Mouse (Mus musculus) forelimb bud, embryonic 11.5 days (tissue): ENCODE measurements around the gene Tsfm.

ENCODE experiments used
- DNase-seq: peaks from one replicate; pipeline ENCODE4 v3.0.0-alpha.2; 2012; ENCODE audit warnings: low read depth, low spot score

Gene Tsfm

GRCm38 (mm10) chr10:127041774-127042338 is 11.2 kb upstream of the Tsfm start:
- DNase-seq: peak; percentile 91

- no peak for DNase-seq
Measured at GRCm38 (mm10) chr10:127041274-127041766, 10.7 kb upstream of the Tsfm start, which contains the start of the genes Mettl1 and Eef1akmt3. Gene Mettl1, plus strand, starts transcription at chr10:127041414. Gene Eef1akmt3, minus strand, starts transcription at chr10:127041513.

GRCm38 (mm10) chr10:127040569-127041214 is 10.1 kb upstream of the Tsfm start:
- no peak for DNase-seq

- DNase-seq: no peak
Measured at GRCm38 (mm10) chr10:127037641-127038040, 7.0 kb upstream of the Tsfm start.

- DNase-seq: no peak
Measured at GRCm38 (mm10) chr10:127036273-127036672, 5.6 kb upstream of the Tsfm start.

GRCm38 (mm10) chr10:127033301-127033741 is 2.7 kb upstream of the Tsfm start:
- no peak for DNase-seq

GRCm38 (mm10) chr10:127018422-127018821 is 12.2 kb downstream of the Tsfm start:
- no peak for DNase-seq

GRCm38 (mm10) chr10:127017071-127017470 is 13.6 kb downstream of the Tsfm start:
- DNase-seq: peak; percentile 20

GRCm38 (mm10) chr10:127016488-127016887 is 14.2 kb downstream of the Tsfm start:
- peak; percentile 32 for DNase-seq

- no peak for DNase-seq
Measured at GRCm38 (mm10) chr10:127003806-127004205, 26.8 kb downstream of the Tsfm start.

- DNase-seq: no peak
Measured at GRCm38 (mm10) chr10:127003334-127003733, 27.3 kb downstream of the Tsfm start.

- no peak for DNase-seq
Measured at GRCm38 (mm10) chr10:127002765-127003164, 27.9 kb downstream of the Tsfm start.

- DNase-seq: no peak
Measured at GRCm38 (mm10) chr10:127002056-127002455, 28.6 kb downstream of the Tsfm start.

GRCm38 (mm10) chr10:127001297-127001696 is 29.3 kb downstream of the Tsfm start:
- no peak for DNase-seq

GRCm38 (mm10) chr10:127000529-127000928 is 30.1 kb downstream of the Tsfm start, which contains the start of gene Avil:
Gene Avil, plus strand, starts transcription at chr10:127000709.
- no peak for DNase-seq

GRCm38 (mm10) chr10:126997340-126998113 is 33.1 kb downstream of the Tsfm start:
- DNase-seq: no peak

- DNase-seq: no peak
Measured at GRCm38 (mm10) chr10:126993621-126994020, 37.0 kb downstream of the Tsfm start.

- DNase-seq: no peak
Measured at GRCm38 (mm10) chr10:126991676-126992075, 39.0 kb downstream of the Tsfm start.

GRCm38 (mm10) chr10:126990313-126991056 is 40.2 kb downstream of the Tsfm start:
- peak; percentile 90 for DNase-seq

GRCm38 (mm10) chr10:126988513-126989165 is 42.0 kb downstream of the Tsfm start:
- no peak for DNase-seq
